Mouse (Mus musculus): Measurements from ENCODE around the gene S100b.

S100b gene

GRCm38 (mm10) chr10:76253536-76253935, at the start of gene S100b:
Gene S100b (plus strand): TSS chr10:76253853.
- no peak for DNase-seq (ENCODE audit: low read depth, low spot score)

GRCm38 (mm10) chr10:76207262-76207796, 46.3 kb upstream of the S100b start:
- DNase-seq (ENCODE audit: low read depth, low spot score) = no peak

GRCm38 (mm10) chr10:76209241-76209640, 44.4 kb upstream of the S100b start:
- DNase-seq (ENCODE audit: low read depth, low spot score) = no peak

GRCm38 (mm10) chr10:76210806-76211205, 42.8 kb upstream of the S100b start:
- DNase-seq (ENCODE audit: low read depth, low spot score) = no peak

- DNase-seq (ENCODE audit: low read depth, low spot score) = no peak
Observed at GRCm38 (mm10) chr10:76212121-76212520, 41.5 kb upstream of the S100b start.

GRCm38 (mm10) chr10:76214161-76214560, 39.5 kb upstream of the S100b start:
- DNase-seq (ENCODE audit: low read depth, low spot score) = no peak

- no peak for DNase-seq (ENCODE audit: low read depth, low spot score)
Observed at GRCm38 (mm10) chr10:76217056-76217455, 36.6 kb upstream of the S100b start.

GRCm38 (mm10) chr10:76218240-76218639, 35.4 kb upstream of the S100b start:
- DNase-seq (ENCODE audit: low read depth, low spot score) = no peak

- no peak for DNase-seq (ENCODE audit: low read depth, low spot score)
Observed at GRCm38 (mm10) chr10:76225944-76226343, 27.7 kb upstream of the S100b start.

GRCm38 (mm10) chr10:76229627-76230026, 24.0 kb upstream of the S100b start:
- DNase-seq (ENCODE audit: low read depth, low spot score) = peak; percentile 11

GRCm38 (mm10) chr10:76237341-76238225, 16.1 kb upstream of the S100b start, which contains the start of gene Prmt2:
Gene Prmt2 (minus strand): TSS chr10:76237865.
- DNase-seq (ENCODE audit: low read depth, low spot score) = peak; percentile 95

GRCm38 (mm10) chr10:76239401-76239800, 14.3 kb upstream of the S100b start:
- no peak for DNase-seq (ENCODE audit: low read depth, low spot score)

- DNase-seq (ENCODE audit: low read depth, low spot score) = no peak
Observed at GRCm38 (mm10) chr10:76245106-76245505, 8.5 kb upstream of the S100b start.

- no peak for DNase-seq (ENCODE audit: low read depth, low spot score)
Observed at GRCm38 (mm10) chr10:76246601-76247000, 7.1 kb upstream of the S100b start.

GRCm38 (mm10) chr10:76247960-76248646, 5.5 kb upstream of the S100b start:
- DNase-seq (ENCODE audit: low read depth, low spot score) = no peak

- no peak for DNase-seq (ENCODE audit: low read depth, low spot score)
Observed at GRCm38 (mm10) chr10:76248647-76248968, 5.0 kb upstream of the S100b start.

- no peak for DNase-seq (ENCODE audit: low read depth, low spot score)
Observed at GRCm38 (mm10) chr10:76250870-76251269, 2.8 kb upstream of the S100b start.

GRCm38 (mm10) chr10:76253079-76253478, 574 bp upstream of the S100b start:
- DNase-seq (ENCODE audit: low read depth, low spot score) = no peak

GRCm38 (mm10) chr10:76255617-76256016, 2.0 kb downstream of the S100b start:
- DNase-seq (ENCODE audit: low read depth, low spot score) = no peak

GRCm38 (mm10) chr10:76257231-76257630, 3.6 kb downstream of the S100b start:
- DNase-seq (ENCODE audit: low read depth, low spot score) = peak; percentile 25

- no peak for DNase-seq (ENCODE audit: low read depth, low spot score)
Observed at GRCm38 (mm10) chr10:76257719-76258390, 4.2 kb downstream of the S100b start.

All from CD4-positive, CD25-positive, alpha-beta regulatory T cell, adult 2 months (primary cell).